Mouse (Mus musculus): ENCODE measurements around the gene Mrgpra3.

The Mrgpra3 gene

DNA sequence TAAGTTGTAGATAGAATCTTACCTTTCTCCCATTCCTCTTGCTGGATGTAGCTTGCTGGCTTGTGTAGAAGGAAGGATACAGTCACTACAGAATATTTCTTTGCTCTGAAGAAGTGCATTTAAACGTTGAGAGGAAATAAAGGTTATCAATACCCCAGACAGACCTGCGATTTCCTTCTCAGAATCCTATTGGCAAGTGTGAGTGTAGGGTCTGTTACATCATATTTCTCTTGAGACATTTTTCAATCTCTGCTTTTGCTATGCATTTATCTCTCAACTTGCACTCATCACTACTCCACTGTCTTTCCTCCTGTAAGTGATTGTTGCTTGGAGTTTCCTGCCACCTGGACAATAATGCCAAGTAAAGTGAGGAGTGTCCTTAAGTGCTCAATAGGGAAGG lies at the start of gene Mrgpra3:
TSS of gene Mrgpra3 (minus strand) at position 101 of the 400 bp plus-strand sequence.
- no peak for DNase-seq
